Mouse (Mus musculus): ENCODE measurements around the gene Cwc22. TPM values are rescaled to one million over a fixed set of nuclear protein-coding genes. Genes with fewer than 3 reads are reported as not detected.

Cwc22 gene
- total RNA-seq, 2 experiments from 2014 or later, result 26.1 to 29.1 TPM

- DNase-seq, result no peak
Observed at GRCm38 (mm10) chr2:77925187-77925924, 20.8 kb downstream of the Cwc22 start.

- no peak for DNase-seq
Observed at GRCm38 (mm10) chr2:77924003-77924402, 22.2 kb downstream of the Cwc22 start.

DNA sequence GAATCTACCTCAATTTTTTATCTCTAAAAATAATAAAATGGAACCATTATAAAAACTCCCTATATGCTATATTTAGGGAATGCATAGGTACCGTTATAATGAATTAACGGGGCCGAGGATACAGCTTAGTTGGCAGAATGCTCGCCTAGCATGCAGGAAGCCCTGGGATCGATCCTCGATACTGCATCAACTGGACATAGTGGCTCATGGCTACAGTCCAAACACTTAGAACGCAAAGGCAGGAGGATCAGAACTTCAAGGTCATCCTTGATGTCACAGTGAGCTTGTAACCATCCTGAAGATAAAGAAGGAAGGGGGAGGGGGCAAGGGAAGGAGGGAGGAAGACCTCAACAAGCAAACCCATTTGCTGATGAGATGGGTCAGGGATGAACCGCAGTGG is 23.0 kb downstream of the Cwc22 start:
- no peak for DNase-seq

GRCm38 (mm10) chr2:77921307-77921706 is 24.9 kb downstream of the Cwc22 start:
- DNase-seq, result no peak

DNA sequence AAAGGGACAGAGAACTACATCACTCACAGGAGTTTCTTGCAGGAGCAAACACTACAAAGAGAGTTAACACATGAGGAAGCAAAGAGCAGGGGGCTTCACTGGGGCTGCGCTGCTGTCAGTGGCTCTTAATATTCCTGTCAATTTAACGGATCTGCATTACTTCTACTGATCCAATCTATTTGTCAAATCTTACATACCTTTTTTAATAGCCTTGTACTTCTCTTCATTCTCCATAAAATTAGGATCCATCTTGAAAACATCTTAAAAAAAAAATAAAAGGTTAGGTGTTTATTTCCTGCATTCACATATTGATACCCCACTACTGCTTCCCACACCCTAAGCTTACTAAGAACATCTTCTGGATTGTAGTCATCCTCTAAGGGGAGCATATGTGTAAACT is 25.6 kb downstream of the Cwc22 start:
- no peak for DNase-seq

DNA sequence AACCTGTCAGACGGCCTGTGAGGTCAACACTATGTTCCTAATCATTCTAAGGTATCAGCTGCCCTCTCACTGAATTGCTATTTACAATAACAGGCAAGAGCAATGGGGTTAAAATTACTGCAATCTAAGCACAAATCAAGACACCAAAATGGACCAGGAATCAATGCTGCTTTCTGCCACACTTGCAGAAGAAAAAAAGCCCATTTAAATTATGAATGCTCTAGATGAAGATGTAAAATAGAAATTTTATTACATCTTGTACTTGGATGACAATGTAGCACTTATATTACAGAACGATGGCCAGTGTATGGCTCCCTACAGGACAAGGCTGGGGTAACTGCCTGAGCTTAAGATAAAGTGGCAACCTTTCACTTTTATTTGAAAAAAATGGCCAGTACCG is 27.7 kb downstream of the Cwc22 start:
- DNase-seq, result no peak

GRCm38 (mm10) chr2:77918006-77918405 is 28.2 kb downstream of the Cwc22 start:
- DNase-seq, result no peak

GRCm38 (mm10) chr2:77917360-77917734 is 28.8 kb downstream of the Cwc22 start:
- DNase-seq, result no peak

DNA sequence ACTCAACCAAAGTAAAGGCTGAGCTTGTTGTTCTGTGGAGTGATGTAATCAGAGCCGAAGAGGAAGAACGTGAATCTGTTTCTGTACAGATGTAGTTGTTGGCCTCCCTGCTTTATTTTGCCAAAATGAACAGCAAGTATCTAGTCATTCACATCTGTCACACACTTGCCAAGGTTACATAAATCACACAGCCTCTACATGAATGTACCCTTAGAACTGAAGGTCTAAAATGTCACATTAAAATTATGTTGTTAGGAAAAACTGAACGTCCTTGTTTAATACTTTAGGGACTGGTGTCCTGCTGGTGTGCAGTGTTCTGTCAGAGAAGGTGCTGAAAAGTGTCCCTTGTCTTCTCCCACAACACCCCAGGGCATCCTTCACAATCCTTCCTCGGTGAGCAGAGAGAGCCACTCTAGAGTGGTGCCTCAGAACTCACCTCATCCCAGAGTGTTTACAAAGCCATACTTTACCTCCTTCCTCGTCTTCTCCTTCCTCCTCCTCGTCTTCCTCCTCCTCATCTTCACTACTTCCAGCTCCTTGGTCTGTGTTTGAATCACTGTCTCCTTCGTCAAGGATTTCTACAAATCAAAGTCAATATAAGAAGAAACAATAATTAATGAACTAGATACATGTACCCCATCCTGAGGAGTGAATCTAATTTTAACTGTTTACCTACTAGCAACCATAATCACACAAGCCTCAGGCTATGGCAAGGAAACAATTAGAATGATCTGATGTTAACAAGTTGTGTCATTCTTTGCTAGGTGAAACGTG is 29.4 kb downstream of the Cwc22 start:
- peak; percentile 16 for DNase-seq

GRCm38 (mm10) chr2:77915187-77915586 is 31.0 kb downstream of the Cwc22 start:
- DNase-seq, result no peak

DNA sequence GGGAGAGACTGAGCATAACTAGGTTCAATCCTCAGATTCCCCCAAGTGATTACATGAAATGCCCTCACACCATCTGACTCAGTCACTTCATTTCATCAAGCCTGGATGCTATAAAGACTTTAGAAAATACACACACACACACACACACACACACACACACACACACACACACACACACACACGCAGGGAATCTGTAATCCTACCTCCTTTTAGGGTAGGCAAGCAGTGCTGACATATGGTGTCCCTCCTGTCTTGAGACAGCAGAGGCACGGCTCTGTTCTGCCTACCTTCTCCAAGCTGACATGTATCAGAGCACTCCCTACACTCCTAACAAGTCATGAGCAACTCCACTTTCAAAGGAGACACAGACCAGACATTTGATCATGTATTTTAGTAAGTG is 32.5 kb downstream of the Cwc22 start:
- DNase-seq, result no peak

GRCm38 (mm10) chr2:77912197-77912596 is 34.0 kb downstream of the Cwc22 start:
- no peak for DNase-seq

DNA sequence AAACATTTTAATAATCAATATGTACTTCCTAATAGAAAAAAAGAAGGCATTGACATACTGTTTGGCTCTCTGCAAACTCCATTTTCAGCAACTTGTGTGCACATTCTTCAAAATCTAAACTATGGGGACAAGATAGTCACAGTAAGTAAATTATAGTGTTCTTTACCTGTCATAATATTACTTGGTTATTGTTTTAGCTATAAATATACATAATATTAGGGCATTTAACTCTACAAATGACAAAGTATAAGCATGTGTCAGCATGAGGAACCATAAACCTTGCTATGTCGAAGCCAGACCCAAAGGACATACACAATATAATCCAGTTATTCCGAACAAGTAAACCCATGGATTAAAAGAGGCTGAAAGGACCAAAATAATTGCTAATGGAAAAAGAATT is 34.7 kb downstream of the Cwc22 start:
- DNase-seq, result no peak

DNA sequence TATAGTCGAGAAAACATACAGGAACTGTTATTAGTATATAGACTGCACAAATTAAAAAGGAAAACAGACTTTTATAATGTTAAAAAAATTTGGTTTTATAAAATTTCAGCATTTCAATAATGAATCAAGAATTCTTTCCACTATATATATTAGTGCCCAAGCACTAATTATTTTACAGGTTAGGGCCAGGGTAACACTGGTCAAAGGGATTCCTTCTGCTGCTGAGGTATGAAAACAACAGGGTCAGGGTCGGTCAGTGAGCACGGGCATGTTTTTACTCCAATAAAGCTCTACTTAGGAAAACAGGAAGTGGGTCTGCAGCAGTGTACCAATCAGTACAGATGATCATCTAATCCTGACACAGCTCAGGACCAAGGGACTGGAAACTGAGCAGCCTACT is 36.0 kb downstream of the Cwc22 start:
- DNase-seq, result no peak

- no peak for DNase-seq
Observed at GRCm38 (mm10) chr2:77907164-77907563, 39.0 kb downstream of the Cwc22 start.

DNA sequence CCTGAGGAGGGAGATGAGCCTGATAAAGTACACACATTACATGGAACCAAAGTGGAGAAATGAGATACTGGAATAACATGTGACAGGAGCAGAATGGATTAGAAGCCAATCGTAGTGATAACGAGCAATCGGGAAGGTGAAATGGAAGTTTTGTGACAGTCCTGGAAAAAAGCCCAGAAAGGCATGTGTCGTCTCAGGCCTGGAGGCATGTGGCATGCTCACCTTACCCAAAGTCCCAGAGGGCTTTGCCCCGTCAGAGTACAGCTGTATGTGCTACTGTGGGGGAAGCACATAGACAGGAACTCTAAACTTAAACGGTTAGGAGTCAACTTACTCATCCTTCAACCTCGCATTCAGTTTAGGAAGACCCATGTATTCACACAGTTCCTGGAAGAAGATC is 41.2 kb downstream of the Cwc22 start:
- DNase-seq, result no peak

GRCm38 (mm10) chr2:77904495-77904894 is 41.7 kb downstream of the Cwc22 start:
- no peak for DNase-seq

GRCm38 (mm10) chr2:77903979-77904378 is 42.2 kb downstream of the Cwc22 start:
- no peak for DNase-seq

GRCm38 (mm10) chr2:77903098-77903497 is 43.1 kb downstream of the Cwc22 start:
- DNase-seq, result no peak

- DNase-seq, result no peak
Observed at GRCm38 (mm10) chr2:77901269-77901668, 44.9 kb downstream of the Cwc22 start.

DNA sequence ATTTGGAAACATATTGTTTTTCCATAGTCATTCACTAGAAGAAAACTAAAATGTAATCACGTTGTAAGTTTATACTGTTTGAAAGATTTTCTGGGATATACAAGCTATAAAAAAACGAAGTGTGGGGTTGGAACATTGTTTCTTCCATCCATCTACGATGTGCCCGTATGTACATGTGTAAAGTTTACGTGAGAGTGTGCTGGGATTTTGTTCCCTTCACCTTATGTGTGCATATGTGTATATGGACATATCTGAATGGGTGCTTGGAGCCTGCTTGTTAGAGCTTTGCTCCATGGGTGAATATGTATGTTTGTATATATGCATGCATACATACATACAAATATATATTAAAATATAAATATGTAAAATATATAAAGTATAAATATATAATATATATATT is 45.4 kb downstream of the Cwc22 start:
- DNase-seq, result no peak

DNA sequence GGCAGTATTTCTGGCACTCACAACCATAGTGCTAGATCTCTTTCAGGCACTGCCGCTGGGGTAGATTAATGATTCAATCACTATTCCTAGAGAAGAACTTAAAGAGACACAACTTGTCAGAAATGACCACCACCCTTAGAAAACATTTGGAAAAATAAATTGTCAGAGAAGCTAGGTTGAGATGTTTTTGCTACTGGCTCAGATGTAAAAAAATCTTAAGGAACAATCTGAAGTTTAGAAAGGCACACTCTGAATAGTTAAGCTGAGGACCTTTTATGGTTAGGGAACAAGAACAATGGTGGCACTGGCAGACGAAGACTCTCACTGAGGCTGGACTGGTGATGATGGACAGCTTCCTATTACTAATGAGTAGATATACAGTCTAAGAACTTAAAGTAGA is 46.1 kb downstream of the Cwc22 start:
- DNase-seq, result no peak

DNA sequence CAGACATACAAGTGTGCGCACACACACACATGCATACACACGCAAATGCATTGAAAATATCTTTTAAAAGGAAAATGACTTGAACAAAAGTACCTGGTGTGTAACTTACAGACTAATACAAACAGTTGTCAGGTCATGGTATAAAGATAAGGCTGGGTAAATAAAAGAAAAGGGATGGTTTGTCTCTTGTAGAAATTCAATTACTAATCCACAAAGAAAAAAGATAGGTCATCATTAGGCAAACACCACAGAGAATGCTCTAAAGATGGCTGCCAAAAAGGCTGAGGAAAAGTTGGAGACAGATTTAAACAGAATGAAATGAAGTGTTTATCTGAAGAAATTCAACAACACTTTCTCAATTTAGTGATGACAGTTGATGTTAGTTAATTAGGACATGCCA is 47.7 kb downstream of the Cwc22 start:
- DNase-seq, result no peak

- DNase-seq, result no peak
Observed at GRCm38 (mm10) chr2:77897988-77898387, 48.2 kb downstream of the Cwc22 start.

Measured in adrenal gland, postnatal 10 days (tissue).